Mouse (Mus musculus): ENCODE measurements around the gene Olfr281.
"Not testable (repeated sequence)": the region's sequence is repeated elsewhere in the genome, so short reads cannot be mapped to it uniquely, and the experiment has no call there.

The Olfr281 gene

DNA sequence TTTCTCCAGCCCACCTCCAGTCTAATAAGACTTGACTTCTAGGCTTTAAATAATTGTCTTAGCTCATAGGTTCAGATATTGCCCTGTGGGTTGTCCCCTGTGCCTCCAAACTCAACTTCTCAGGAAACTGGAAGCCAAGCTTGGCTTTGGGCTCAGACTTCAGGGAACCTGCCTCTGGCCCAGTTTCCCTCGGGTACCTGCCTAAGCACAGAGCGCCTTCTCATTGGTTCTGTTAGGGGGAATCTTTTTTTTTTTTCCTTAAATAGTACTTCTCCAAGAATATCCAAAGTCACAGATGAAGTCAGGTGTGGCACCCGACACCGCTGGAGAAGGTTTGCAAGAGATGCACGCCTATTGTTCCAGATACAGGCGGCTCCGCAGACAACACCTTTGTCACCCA lies at the start of gene Olfr281:
TSS of gene Olfr281 (plus strand) at position 301 of the 400 bp plus-strand sequence.
- DNase-seq (ENCODE audit: low spot score) = no peak

- DNase-seq (ENCODE audit: low spot score) = peak; percentile 16
Measured at GRCm38 (mm10) chr15:98408406-98409060, 43.9 kb upstream of the Olfr281 start.

DNA sequence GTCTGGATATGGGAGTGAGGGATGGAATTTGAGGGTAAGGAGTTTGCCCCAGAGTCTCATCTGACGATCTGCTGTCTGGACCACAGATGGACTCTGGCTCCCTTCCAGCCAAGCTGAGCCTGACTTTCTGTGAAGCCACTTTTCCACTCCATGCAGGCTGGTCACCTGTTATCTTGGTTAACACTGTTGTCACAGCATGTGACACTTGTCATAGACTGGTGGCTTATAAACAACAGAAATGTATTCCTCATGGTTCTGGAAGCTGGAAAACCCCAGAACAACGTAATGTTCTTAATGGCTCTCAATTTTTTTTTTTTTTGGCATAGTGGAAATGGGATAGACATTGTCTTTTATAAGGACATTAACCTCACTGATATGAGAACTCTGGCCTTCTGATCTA lies 42.8 kb upstream of the Olfr281 start:
- DNase-seq (ENCODE audit: low spot score) = no peak

DNA sequence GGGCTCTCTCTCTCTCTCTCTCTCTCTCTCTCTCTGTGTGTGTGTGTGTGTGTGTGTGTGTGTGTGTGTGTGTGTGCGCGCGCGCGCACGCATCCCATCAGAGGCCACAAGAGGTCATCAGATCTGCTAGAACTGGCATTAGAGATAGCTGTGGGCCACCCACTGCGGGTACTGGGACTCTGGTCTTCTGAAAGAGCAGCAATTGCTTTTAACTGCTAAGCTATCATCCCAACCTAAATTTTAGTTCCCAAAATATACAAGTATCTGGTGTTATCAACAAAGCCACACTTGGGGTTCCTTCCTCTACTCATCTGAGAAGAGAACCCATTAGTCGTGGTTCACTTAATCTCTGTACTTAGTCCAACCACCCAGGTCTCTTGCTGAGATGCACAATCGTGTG lies 42.1 kb upstream of the Olfr281 start:
- DNase-seq (ENCODE audit: low spot score) = no peak

DNA sequence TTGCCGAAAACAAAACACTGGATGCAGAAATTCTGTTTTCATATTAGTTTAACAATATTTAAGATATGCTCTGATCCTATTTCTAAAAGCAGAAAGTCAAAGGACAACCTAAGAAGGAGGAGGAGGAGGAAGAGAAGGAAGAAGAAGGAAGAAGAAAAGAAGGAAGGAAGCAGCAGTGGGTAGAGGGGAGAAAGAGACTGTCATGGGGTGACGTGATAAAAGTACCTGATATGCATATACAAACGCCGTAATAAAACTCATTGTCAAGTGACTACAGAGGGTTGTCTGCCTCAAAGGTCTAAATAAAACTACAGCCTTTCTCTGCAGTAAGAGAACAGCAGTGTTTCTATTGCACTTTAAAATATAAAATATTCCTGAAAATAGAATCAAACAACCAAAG lies 36.4 kb upstream of the Olfr281 start:
- DNase-seq (ENCODE audit: low spot score) = no peak

- DNase-seq (ENCODE audit: low spot score) = not testable (repeated sequence)
Measured at GRCm38 (mm10) chr15:98416802-98417201, 35.6 kb upstream of the Olfr281 start.

- peak; percentile 43 for DNase-seq (ENCODE audit: low spot score)
Measured at GRCm38 (mm10) chr15:98417285-98417684, 35.1 kb upstream of the Olfr281 start.

- DNase-seq (ENCODE audit: low spot score) = no peak
Measured at GRCm38 (mm10) chr15:98418096-98418495, 34.3 kb upstream of the Olfr281 start.

DNA sequence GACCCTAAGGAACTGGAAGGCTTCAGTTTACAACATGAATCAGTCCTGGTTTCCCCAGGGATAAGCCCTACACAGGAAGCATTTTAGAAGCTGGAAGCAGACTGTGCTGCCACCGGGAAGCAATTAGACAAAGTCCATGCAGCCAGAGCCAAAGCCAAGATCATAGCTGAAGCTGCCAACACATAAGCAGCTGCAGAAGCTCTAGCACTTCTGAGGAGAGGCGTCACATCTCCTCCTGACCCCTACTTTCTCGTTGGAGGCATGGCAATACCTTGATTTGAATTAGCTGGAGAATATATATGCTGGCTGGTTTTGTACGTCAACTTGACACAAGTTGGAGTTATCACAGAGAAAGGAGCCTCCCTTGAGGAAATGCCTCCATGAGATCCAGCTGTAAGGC lies 31.5 kb upstream of the Olfr281 start:
- DNase-seq (ENCODE audit: low spot score) = no peak

DNA sequence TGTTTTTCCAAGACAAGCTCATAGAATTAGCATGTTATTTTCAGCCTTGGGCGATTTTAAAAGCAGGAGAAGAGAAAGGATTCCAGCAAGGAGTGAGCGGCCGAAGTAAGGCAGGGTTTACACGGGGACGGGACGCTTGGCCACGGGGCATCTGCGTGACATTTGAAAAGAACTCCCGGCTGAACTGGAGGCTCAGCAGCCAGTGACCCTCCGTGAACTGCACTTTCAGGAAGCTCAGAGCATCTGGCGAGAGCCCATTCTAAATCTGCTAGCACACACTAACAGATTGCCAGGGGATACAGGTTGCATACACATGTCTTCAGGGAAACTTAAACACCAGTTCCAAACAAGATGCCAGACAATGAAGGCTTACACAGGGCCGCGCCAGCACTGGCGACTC lies 28.1 kb upstream of the Olfr281 start:
- DNase-seq (ENCODE audit: low spot score) = peak; percentile 12

GRCm38 (mm10) chr15:98424753-98425152 lies 27.6 kb upstream of the Olfr281 start:
- DNase-seq (ENCODE audit: low spot score) = no peak

GRCm38 (mm10) chr15:98425188-98425587 lies 27.2 kb upstream of the Olfr281 start:
- no peak for DNase-seq (ENCODE audit: low spot score)

DNA sequence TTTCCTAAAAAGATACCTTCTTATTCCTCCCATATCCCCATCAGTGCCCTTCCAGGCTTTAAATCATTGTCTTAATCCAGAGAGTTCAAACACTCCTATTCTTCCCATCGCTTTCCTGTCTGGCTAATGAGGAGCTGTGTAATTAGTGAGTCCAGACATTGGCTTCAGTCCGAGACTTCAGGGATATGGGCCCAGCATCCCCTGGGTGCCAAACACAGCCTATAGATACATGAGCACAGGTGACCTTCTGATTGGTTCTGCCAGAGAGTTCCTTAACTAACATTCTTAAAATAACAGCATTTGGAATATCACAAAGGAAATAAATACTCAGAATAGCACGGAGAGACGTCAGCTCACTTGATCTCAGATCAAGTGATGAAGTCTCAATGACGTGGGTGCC lies 21.5 kb upstream of the Olfr281 start, which contains the start of gene Olfr282:
TSS of gene Olfr282 (plus strand) at position 301 of the 400 bp plus-strand sequence.
- not testable (repeated sequence) for DNase-seq (ENCODE audit: low spot score)

DNA sequence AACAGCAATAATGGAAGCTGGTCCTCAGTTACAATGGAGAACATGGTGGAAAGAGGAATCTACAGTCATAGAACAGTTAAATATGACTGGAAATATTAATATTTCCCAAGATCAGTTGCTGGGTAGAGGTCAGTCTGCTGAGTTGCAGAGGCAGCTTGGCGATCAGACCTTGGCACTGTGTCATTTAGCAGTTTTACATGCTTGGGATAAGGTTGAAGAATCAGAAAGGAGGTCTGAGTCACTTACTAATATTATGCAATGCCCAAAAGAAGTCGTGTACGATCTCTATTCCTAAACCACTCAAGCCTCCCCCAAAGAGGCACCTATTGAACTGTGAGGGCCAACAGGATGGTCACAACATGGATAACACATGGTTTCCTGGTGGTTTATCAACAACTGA lies 7.8 kb upstream of the Olfr281 start:
- no peak for DNase-seq (ENCODE audit: low spot score)

DNA sequence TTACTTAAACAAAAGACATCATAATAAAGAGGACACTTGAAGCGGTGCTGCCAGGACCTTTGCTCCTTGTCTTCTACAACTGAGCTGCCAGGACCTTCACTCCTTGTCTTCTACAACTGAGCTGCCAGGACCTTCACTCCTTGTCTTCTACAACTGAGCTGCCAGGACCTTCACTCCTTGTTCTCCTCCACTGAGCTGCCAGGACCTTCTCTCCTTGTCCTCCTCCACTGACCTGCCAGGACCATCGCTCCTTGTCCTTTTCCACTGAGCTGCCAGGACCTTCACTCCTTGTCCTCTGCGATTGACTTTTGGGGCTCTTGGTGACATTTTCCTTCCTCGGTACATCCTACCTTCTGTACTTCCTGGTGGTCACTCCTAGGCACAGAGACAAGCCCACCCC lies 3.9 kb upstream of the Olfr281 start:
- DNase-seq (ENCODE audit: low spot score) = peak; percentile 45

DNA sequence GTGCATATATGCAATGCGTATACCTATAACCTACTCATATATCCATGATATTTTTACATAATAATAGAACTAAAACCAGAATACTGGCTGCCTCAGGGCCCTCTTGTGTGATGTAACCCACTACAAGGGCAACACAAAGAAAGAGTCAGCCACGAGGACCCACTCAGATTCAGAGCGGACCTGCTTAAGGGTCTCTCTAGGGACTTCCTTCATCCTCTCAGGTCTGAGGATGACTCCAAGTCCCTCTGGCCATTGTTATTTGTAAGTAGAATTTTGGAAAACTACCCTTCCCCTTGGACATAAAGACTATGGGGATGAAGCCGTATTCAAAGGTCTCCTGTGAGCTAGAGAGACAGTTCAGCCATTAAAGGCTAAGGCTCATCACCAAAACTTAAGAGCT lies 17.2 kb downstream of the Olfr281 start, which contains the start of gene OR5BS1P:
TSS of gene OR5BS1P (plus strand) at position 301 of the 400 bp plus-strand sequence.
- DNase-seq (ENCODE audit: low spot score) = no peak

DNA sequence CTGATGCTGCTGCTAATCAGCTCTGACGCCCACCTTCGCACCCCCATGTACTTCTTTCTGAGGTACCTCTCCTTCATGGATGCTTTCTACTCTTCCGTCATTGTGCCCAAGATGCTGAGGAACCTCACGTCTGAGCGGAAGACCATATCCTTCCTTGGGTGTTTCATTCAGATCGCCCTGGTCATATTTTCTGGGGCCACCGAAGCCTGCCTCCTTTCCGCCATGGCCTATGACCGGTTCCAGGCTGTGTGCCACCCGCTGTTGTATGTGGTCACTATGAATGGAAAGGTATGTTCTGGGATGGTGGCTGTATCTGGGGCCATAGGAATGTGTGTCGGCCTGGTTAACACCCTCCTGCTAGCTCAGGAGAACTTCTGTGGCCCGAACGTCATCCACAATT lies 19.2 kb downstream of the Olfr281 start:
- no peak for DNase-seq (ENCODE audit: low spot score)

GRCm38 (mm10) chr15:98474958-98475357 lies 22.6 kb downstream of the Olfr281 start:
- DNase-seq (ENCODE audit: low spot score) = no peak

- DNase-seq (ENCODE audit: low spot score) = peak; percentile 52
Measured at GRCm38 (mm10) chr15:98475382-98475781, 23.0 kb downstream of the Olfr281 start.

- no peak for DNase-seq (ENCODE audit: low spot score)
Measured at GRCm38 (mm10) chr15:98476281-98476680, 23.9 kb downstream of the Olfr281 start.

- no peak for DNase-seq (ENCODE audit: low spot score)
Measured at GRCm38 (mm10) chr15:98479568-98480102, 27.2 kb downstream of the Olfr281 start.

- DNase-seq (ENCODE audit: low spot score) = no peak
Measured at GRCm38 (mm10) chr15:98482701-98483100, 30.3 kb downstream of the Olfr281 start, which contains the start of gene Lalba. TSS of gene Lalba (minus strand) at chr15:98482721.
